Mouse (Mus musculus): ENCODE data around the gene 3110040N11Rik. TPM values are rescaled to one million over a fixed set of nuclear protein-coding genes. Genes with fewer than 3 reads are reported as not detected.
"Not testable (repeated sequence)": the region's sequence is repeated elsewhere in the genome, so short reads cannot be mapped to it uniquely, and the experiment has no call there.

3110040N11Rik gene
- total RNA-seq (2021), result 10 to 100 TPM; 16.2 to 16.3 TPM
- long read RNA-seq, experiment 1, partial matches to known transcripts, result 2 of 18 reads
- long read RNA-seq, experiment 1, other reads (novel, unspliced or antisense), result 14 of 18 reads
- long read RNA-seq, experiment 2, partial matches to known transcripts, result 3 of 26 reads
- long read RNA-seq, experiment 2, other reads (novel, unspliced or antisense), result 20 of 26 reads

GRCm38 (mm10) chr7:81789095-81789757 is at the start of gene 3110040N11Rik:
Gene 3110040N11Rik, minus strand, starts transcription at chr7:81789478.
- intact Hi-C loops (cut with DNase I), result loop anchor here (1.0 to 10.0 kb wide), 4 partner anchors 78 to 476 kb away; no protein-coding TSS in a partner anchor
- DNase-seq, result peak; percentile 69 to 72

GRCm38 (mm10) chr7:81837771-81838170 is 48.5 kb upstream of the 3110040N11Rik start:
- intact Hi-C loops (cut with DNase I); DNase-seq: not testable (repeated sequence)

GRCm38 (mm10) chr7:81835430-81835829 is 46.2 kb upstream of the 3110040N11Rik start:
- intact Hi-C loops (cut with DNase I), result no loop called here

GRCm38 (mm10) chr7:81834847-81835246 is 45.6 kb upstream of the 3110040N11Rik start:
- intact Hi-C loops (cut with DNase I), result no loop called here
- no peak for DNase-seq

More at GRCm38 (mm10) chr7:81835430-81835829, 46.2 kb upstream of the 3110040N11Rik start:
- no peak for DNase-seq

- intact Hi-C loops (cut with DNase I), result loop anchor here (5.0 kb wide), 1 partner anchor 33 kb away; no protein-coding TSS in a partner anchor
- DNase-seq, result peak; percentile 72 to 77
Observed at GRCm38 (mm10) chr7:81829379-81829894, 40.2 kb upstream of the 3110040N11Rik start, which contains the start of gene Btbd1. Gene Btbd1, minus strand, starts transcription at chr7:81829431.

GRCm38 (mm10) chr7:81828681-81829378 is 39.6 kb upstream of the 3110040N11Rik start:
- intact Hi-C loops (cut with DNase I), result loop anchor here (5.0 kb wide), 1 partner anchor 33 kb away; no protein-coding TSS in a partner anchor
- DNase-seq, result peak; percentile 34 to 60

- no peak for DNase-seq
Observed at GRCm38 (mm10) chr7:81827806-81828667, 38.8 kb upstream of the 3110040N11Rik start.

GRCm38 (mm10) chr7:81825381-81825780 is 36.1 kb upstream of the 3110040N11Rik start:
- no peak for DNase-seq
- intact Hi-C loops (cut with DNase I), result loop anchor here (5.0 kb wide), 1 partner anchor 37 kb away; no protein-coding TSS in a partner anchor

More at GRCm38 (mm10) chr7:81827806-81828667, 38.8 kb upstream of the 3110040N11Rik start:
- intact Hi-C loops (cut with DNase I), result loop anchor here (5.0 kb wide), 1 partner anchor 34 kb away; no protein-coding TSS in a partner anchor

- intact Hi-C loops (cut with DNase I), result loop anchor here (5.0 kb wide), 1 partner anchor 37 kb away; no protein-coding TSS in a partner anchor
- no peak for DNase-seq
Observed at GRCm38 (mm10) chr7:81824906-81825305, 35.6 kb upstream of the 3110040N11Rik start.

- no peak for DNase-seq
- intact Hi-C loops (cut with DNase I), result no loop called here
Observed at GRCm38 (mm10) chr7:81806067-81806466, 16.8 kb upstream of the 3110040N11Rik start.

GRCm38 (mm10) chr7:81788536-81788935 is 742 bp downstream of the 3110040N11Rik start:
- intact Hi-C loops (cut with DNase I), result loop anchor here (5.0 to 10.0 kb wide), 3 partner anchors 79 to 476 kb away; no protein-coding TSS in a partner anchor
- DNase-seq, result no peak

- DNase-seq, result no peak
- intact Hi-C loops (cut with DNase I), result no loop called here
Observed at GRCm38 (mm10) chr7:81777667-81778218, 11.5 kb downstream of the 3110040N11Rik start.

GRCm38 (mm10) chr7:81775325-81775724 is 14.0 kb downstream of the 3110040N11Rik start:
- intact Hi-C loops (cut with DNase I), result no loop called here
- DNase-seq, result no peak

GRCm38 (mm10) chr7:81772786-81773539 is 16.3 kb downstream of the 3110040N11Rik start:
- intact Hi-C loops (cut with DNase I), result no loop called here
- no peak for DNase-seq

- DNase-seq, result peak in 1 of 2 experiments; percentile 7
- intact Hi-C loops (cut with DNase I), result no loop called here
Observed at GRCm38 (mm10) chr7:81763110-81763845, 26.0 kb downstream of the 3110040N11Rik start.

- DNase-seq, result peak; percentile 73 to 78
- intact Hi-C loops (cut with DNase I), result no loop called here
Observed at GRCm38 (mm10) chr7:81762180-81763109, 26.8 kb downstream of the 3110040N11Rik start, which contains the start of gene Ramac. Gene Ramac, plus strand, starts transcription at chr7:81762925.

Data from gastrocnemius, postnatal 36 days (tissue).